ENCODE assay signal across 35 mouse cellular contexts in the genomic region with DNA sequence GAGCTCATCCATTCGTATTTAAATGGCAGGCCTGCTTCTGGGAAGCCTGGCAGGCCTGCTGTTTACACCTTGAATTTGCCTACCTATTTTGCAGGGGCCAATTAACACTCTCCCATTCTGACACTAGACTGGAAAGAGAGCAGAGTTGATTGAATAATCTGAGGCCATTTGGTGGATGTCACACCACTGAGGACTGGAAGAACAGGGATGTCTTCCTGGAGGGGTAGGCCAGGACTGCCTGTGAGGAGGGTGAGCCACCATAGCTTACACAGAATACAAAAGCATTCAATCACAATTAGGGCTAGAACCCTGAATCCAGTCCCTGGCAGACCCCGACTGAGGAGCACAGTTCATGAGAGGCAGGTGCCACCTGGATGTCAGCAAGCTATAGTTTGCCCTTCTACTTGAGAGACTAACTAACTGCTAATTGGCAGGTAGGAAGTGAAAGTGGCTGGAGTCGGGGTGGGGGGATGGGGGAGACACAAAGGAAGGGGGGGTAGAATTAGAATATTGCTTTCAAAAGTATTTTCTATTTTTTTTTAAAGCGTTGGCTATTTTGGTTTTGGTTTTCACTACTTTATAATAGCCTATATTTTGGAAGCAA. TPM values are rescaled to one million over a fixed set of nuclear protein-coding genes. Genes with fewer than 3 reads are reported as not detected.
"Had no signal": no experiment of that assay in that cellular context is flagged by ENCODE, and none has a peak within 500 bp of the region (broad histone marks: within the 10 kb centered on the region; RNA-seq: fewer than 3 reads in every experiment).

No protein-coding gene starts in this region.

- ATAC-seq: hindbrain, embryonic 16.5 days; inflammation-experienced regulatory T-cells, adult 6 months; intestine, embryonic 15.5 days; intestine, postnatal 0 days; liver, embryonic 12.5 days had no signal

- H3K36me3 ChIP-seq: heart, embryonic 13.5 days; heart, embryonic 15.5 days; hindbrain, embryonic 10.5 days; hindbrain, embryonic 12.5 days; intestine, embryonic 15.5 days; limb, embryonic 13.5 days; limb, embryonic 15.5 days; liver, embryonic 12.5 days had no signal

- H3K27ac ChIP-seq: gastrocnemius, adult 2 months; heart, adult 2 months; heart, embryonic 13.5 days; heart, embryonic 15.5 days; hindbrain, embryonic 12.5 days; hindbrain, embryonic 14.5 days; intestine, embryonic 15.5 days; layer of hippocampus, adult 2 months; left cerebral cortex, adult 2 months; limb, embryonic 13.5 days; limb, embryonic 15.5 days; liver, embryonic 12.5 days; liver, embryonic 14.5 days had no signal

- H3K9me3 ChIP-seq: heart, embryonic 13.5 days; heart, embryonic 15.5 days; hindbrain, embryonic 10.5 days; hindbrain, embryonic 12.5 days; intestine, embryonic 15.5 days; limb, embryonic 13.5 days; limb, embryonic 15.5 days; liver, embryonic 12.5 days had no signal

- H3K27me3 ChIP-seq: heart, embryonic 13.5 days; heart, embryonic 15.5 days; hindbrain, embryonic 12.5 days; intestine, embryonic 15.5 days; limb, embryonic 13.5 days; limb, embryonic 15.5 days; liver, embryonic 12.5 days had no signal

- H3K4me1 ChIP-seq: intestine, embryonic 15.5 days; limb, embryonic 15.5 days; liver, embryonic 12.5 days had no signal

- H3K9ac ChIP-seq: heart, embryonic 13.5 days; heart, embryonic 15.5 days; hindbrain, embryonic 12.5 days; hindbrain, embryonic 14.5 days; intestine, embryonic 15.5 days; limb, embryonic 13.5 days; limb, embryonic 15.5 days; liver, embryonic 12.5 days; liver, embryonic 14.5 days had no signal

- H3K4me3 ChIP-seq: gastrocnemius, adult 2 months; heart, adult 2 months; heart, embryonic 13.5 days; heart, embryonic 15.5 days; hindbrain, embryonic 10.5 days; hindbrain, embryonic 12.5 days; intestine, embryonic 15.5 days; layer of hippocampus, adult 2 months; left cerebral cortex, adult 2 months; limb, embryonic 13.5 days; limb, embryonic 15.5 days; liver, embryonic 12.5 days had no signal

- H3K4me2 ChIP-seq: heart, embryonic 11.5 days; heart, embryonic 13.5 days; heart, embryonic 15.5 days; hindbrain, embryonic 12.5 days; hindbrain, embryonic 14.5 days; intestine, embryonic 15.5 days; limb, embryonic 13.5 days; limb, embryonic 15.5 days; liver, embryonic 12.5 days had no signal

- DNase-seq: gastrocnemius, adult 2 months; gastrocnemius, postnatal 10 days; gastrocnemius, postnatal 25 days; heart, adult 2 months; heart, postnatal 14 days; heart, postnatal 36 days; kidney, adult 18-20 months; kidney, adult 8-10 months; kidney, postnatal 10 days; kidney, postnatal 25 days; kidney, postnatal 4 days; left cerebral cortex, postnatal 4 days had no signal

RNA-seq across cellular contexts. Expression of a gene that starts 9.8 kb away (rescaled TPM):
- total RNA-seq: gastrocnemius, adult 2 months; gastrocnemius, postnatal 10 days; gastrocnemius, postnatal 25 days; gastrocnemius, postnatal 4 days; granulocyte monocyte progenitor cell, adult 5-6 weeks; heart, postnatal 36 days; layer of hippocampus, postnatal 25 days; left cerebral cortex, adult 2 months; left cerebral cortex, postnatal 25 days; liver, adult 2 months had no signal
- polyA plus RNA-seq: heart, adult 2 months; inflammation-experienced regulatory T-cells, adult 6 months; intestine, postnatal 0 days; kidney, embryonic 14.5 days; kidney, embryonic 16.5 days; liver, adult 2 months; liver, embryonic 12.5 days; liver, embryonic 14.5 days had no signal
